21 mouse cellular contexts compared by ENCODE assay signal in the genomic region with DNA sequence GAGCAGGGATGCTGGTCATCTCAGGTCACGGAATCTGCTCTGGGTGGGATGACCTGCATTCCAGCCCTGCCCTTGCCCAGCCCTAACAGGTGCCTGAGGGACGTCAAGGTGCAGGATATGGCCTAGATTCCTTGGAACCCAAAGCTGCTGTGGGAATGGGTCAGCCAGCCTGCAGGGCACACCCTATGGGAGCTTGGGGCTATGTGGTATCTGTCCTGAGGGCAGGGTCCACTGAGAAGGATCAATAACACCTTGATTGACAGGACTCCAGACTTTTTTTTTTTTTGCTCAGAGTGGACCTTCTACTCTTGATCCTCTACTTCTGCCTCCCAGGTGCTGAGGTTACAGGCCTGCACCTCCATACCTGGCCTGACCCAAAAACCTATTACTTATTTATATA. TPM values are rescaled to one million over a fixed set of nuclear protein-coding genes. Genes with fewer than 3 reads are reported as not detected.
DNase-seq lines count a peak whose midpoint lies in the region; ATAC-seq and TF ChIP-seq lines count a peak whose summit lies in the region.
"Had no signal": no experiment of that assay in that cellular context is flagged by ENCODE, and none has a peak within 500 bp of the region (broad histone marks: within the 10 kb centered on the region; RNA-seq: fewer than 3 reads in every experiment).

No protein-coding gene starts in this region.

- no peak overlapping the region for H3K4me2 ChIP-seq in intestine, embryonic 15.5 days (replicated peaks)
- H3K4me2 ChIP-seq in intestine, embryonic 16.5 days (ENCODE audit: low read depth, low read length) = no peak overlapping the region
- H3K4me2 ChIP-seq in intestine, postnatal 0 days (replicated peaks; ENCODE audit: low read depth) = no peak overlapping the region
- H3K4me2 ChIP-seq in liver, embryonic 14.5 days (ENCODE audit: low read depth) = no peak overlapping the region
- H3K4me2 ChIP-seq: forebrain, embryonic 13.5 days; heart, embryonic 12.5 days had no signal

- no peaks in the 10 kb centered on the region for H3K9me3 ChIP-seq in intestine, embryonic 15.5 days
- H3K9me3 ChIP-seq in intestine, embryonic 16.5 days (ENCODE audit: control insufficient read depth, low read length) = no peaks in the 10 kb centered on the region
- H3K9me3 ChIP-seq in intestine, postnatal 0 days (ENCODE audit: control insufficient read depth) = no peaks in the 10 kb centered on the region
- H3K9me3 ChIP-seq in liver, embryonic 14.5 days (ENCODE audit: control insufficient read depth, low read length) = no peaks in the 10 kb centered on the region
- H3K9me3 ChIP-seq: embryonic facial prominence, embryonic 10.5 days; heart, embryonic 12.5 days; hindbrain, embryonic 10.5 days had no signal

- H3K4me3 ChIP-seq in intestine, embryonic 15.5 days (replicated peaks) = no peak overlapping the region
- no peak overlapping the region for H3K4me3 ChIP-seq in intestine, embryonic 16.5 days (ENCODE audit: low read length)
- no peak overlapping the region for H3K4me3 ChIP-seq in intestine, postnatal 0 days (ENCODE audit: low read depth, low read length)
- no peak overlapping the region for H3K4me3 ChIP-seq in liver, embryonic 14.5 days (ENCODE audit: insufficient read depth in 1 of 2, low read depth in 2 of 2, low read length in 2 of 2)
- H3K4me3 ChIP-seq: embryonic facial prominence, embryonic 10.5 days; forebrain, embryonic 13.5 days; heart, embryonic 12.5 days; hindbrain, embryonic 10.5 days had no signal

- 77% methylated on average over 2 of the region's 2 CpGs for WGBS in intestine, embryonic 15.5 days
- WGBS in intestine, embryonic 16.5 days = 77% methylated on average over 2 of the region's 2 CpGs
- 48% methylated on average over 2 of the region's 2 CpGs for WGBS in intestine, postnatal 0 days
- 48% methylated on average over 2 of the region's 2 CpGs for WGBS in liver, embryonic 14.5 days (ENCODE audit: insufficient replicate concordance)

- no peak overlapping the region for H3K27ac ChIP-seq in intestine, embryonic 15.5 days
- no peak overlapping the region for H3K27ac ChIP-seq in intestine, embryonic 16.5 days (ENCODE audit: low read length)
- H3K27ac ChIP-seq in intestine, postnatal 0 days (ENCODE audit: low read depth, low read length) = no peak overlapping the region
- H3K27ac ChIP-seq in liver, embryonic 14.5 days = no peak overlapping the region
- H3K27ac ChIP-seq: embryonic facial prominence, embryonic 10.5 days; forebrain, embryonic 13.5 days; hindbrain, embryonic 10.5 days had no signal

- H3K36me3 ChIP-seq in intestine, embryonic 15.5 days = no peaks in the 10 kb centered on the region
- no peaks in the 10 kb centered on the region for H3K36me3 ChIP-seq in intestine, embryonic 16.5 days (ENCODE audit: control insufficient read depth, insufficient read depth, low read length)
- H3K36me3 ChIP-seq in intestine, postnatal 0 days (ENCODE audit: control insufficient read depth, insufficient read depth) = no peaks in the 10 kb centered on the region
- H3K36me3 ChIP-seq in liver, embryonic 14.5 days (replicated peaks; ENCODE audit: control insufficient read depth, insufficient read depth, low read depth) = no peaks in the 10 kb centered on the region
- H3K36me3 ChIP-seq: embryonic facial prominence, embryonic 10.5 days; heart, embryonic 12.5 days; hindbrain, embryonic 10.5 days had no signal

- no peak for TF ChIP-seq EP300 in liver, embryonic 14.5 days (IDR thresholded peaks at IDR 0.05; ENCODE audit: low read depth)

- intact Hi-C loops in left cerebral cortex, postnatal 4 days (cut with DNase I) = no loop called here

- H3K9ac ChIP-seq in intestine, embryonic 15.5 days = no peak overlapping the region
- no peak overlapping the region for H3K9ac ChIP-seq in intestine, embryonic 16.5 days (ENCODE audit: low read depth, low read length)
- H3K9ac ChIP-seq in intestine, postnatal 0 days (ENCODE audit: low read depth, low read length) = no peak overlapping the region
- H3K9ac ChIP-seq in liver, embryonic 14.5 days (replicated peaks) = no peak overlapping the region
- H3K9ac ChIP-seq: forebrain, embryonic 13.5 days; forebrain, postnatal 0 days; heart, embryonic 12.5 days had no signal

- peak; percentile 17; the same call in 1 of the 2 replicates for ATAC-seq in intestine, embryonic 15.5 days
- ATAC-seq in intestine, embryonic 16.5 days = no peak
- peak; percentile 64 for ATAC-seq in intestine, postnatal 0 days
- ATAC-seq in liver, embryonic 14.5 days (ENCODE audit: insufficient read depth) = 0 out of 2 replicates have a peak, but pooled peaks have one; percentile 14
- ATAC-seq: activated CD4-positive, CD25-positive, alpha-beta regulatory T cell, adult 4 months; CD4-positive, CD25-positive, alpha-beta regulatory T cell, adult 4 months; forebrain, embryonic 13.5 days; forebrain, postnatal 0 days; hindbrain, embryonic 16.5 days; Patski had no signal

- H3K27me3 ChIP-seq in intestine, embryonic 15.5 days (replicated peaks) = no peaks in the 10 kb centered on the region
- no peaks in the 10 kb centered on the region for H3K27me3 ChIP-seq in intestine, embryonic 16.5 days (replicated peaks; ENCODE audit: control insufficient read depth, insufficient read depth, low read length)
- H3K27me3 ChIP-seq in intestine, postnatal 0 days (replicated peaks; ENCODE audit: control insufficient read depth, insufficient read depth, low read length) = no peaks in the 10 kb centered on the region
- H3K27me3 ChIP-seq in liver, embryonic 14.5 days (ENCODE audit: control insufficient read depth, insufficient read depth, low read length) = no peaks in the 10 kb centered on the region
- H3K27me3 ChIP-seq: forebrain, embryonic 13.5 days; heart, embryonic 12.5 days; Patski had no signal

- no peak for TF ChIP-seq CTCF in intestine, postnatal 0 days (IDR thresholded peaks at IDR 0.05; ENCODE audit: low read depth)
- TF ChIP-seq CTCF in liver, embryonic 14.5 days (IDR thresholded peaks at IDR 0.05; ENCODE audit: low read depth) = no peak

- no peak for DNase-seq in liver, embryonic 14.5 days (ENCODE audit: low read depth in 3 of 3, low spot score in 3 of 3)
- no peak for DNase-seq in left cerebral cortex, postnatal 4 days
- no peak for DNase-seq in thymus, postnatal 25 days
- no peak for DNase-seq in kidney, postnatal 36 days
- DNase-seq: adrenal gland, postnatal 14 days; B cell, adult 2 months; cerebellum, adult 11-12 months; cerebellum, adult 9-11 months; forebrain, postnatal 0 days; gastrocnemius, postnatal 14 days had no signal

- H3K4me1 ChIP-seq in intestine, embryonic 15.5 days (replicated peaks) = 0 out of 2 replicates have a peak, but pooled peaks cover 8% of the 10 kb centered on the region
- peaks cover 5% of the 10 kb centered on the region; the same call in 1 of the 2 replicates for H3K4me1 ChIP-seq in intestine, embryonic 16.5 days (ENCODE audit: control insufficient read depth, insufficient read depth, low read length)
- no peaks in the 10 kb centered on the region for H3K4me1 ChIP-seq in intestine, postnatal 0 days (replicated peaks; ENCODE audit: control insufficient read depth, insufficient read depth, low read length)
- H3K4me1 ChIP-seq in liver, embryonic 14.5 days (replicated peaks; ENCODE audit: control insufficient read depth in 2 of 2, insufficient read depth in 2 of 2, low read length in 1 of 2) = peaks cover 0 to 3% of the 10 kb centered on the region in 2 experiments; a peak in 2 of 4 replicates
- H3K4me1 ChIP-seq: embryonic facial prominence, embryonic 10.5 days; hindbrain, embryonic 10.5 days had no signal

RNA-seq across cellular contexts. Expression of gene Eif4h, which starts 8.1 kb away (rescaled TPM):
- polyA plus RNA-seq in intestine, embryonic 15.5 days (2015; fragmentation: Nextera tagmentation; extraction: Ambion mirVana) = 382 and 397 TPM in 2 replicates
- 362 and 396 TPM in 2 replicates for polyA plus RNA-seq in intestine, embryonic 16.5 days (2015; fragmentation: Nextera tagmentation; extraction: Ambion mirVana)
- polyA plus RNA-seq in intestine, postnatal 0 days (2015; fragmentation: Nextera tagmentation; extraction: Ambion mirVana) = 217 and 232 TPM in 2 replicates
- 91.2 and 110 TPM in 2 replicates for polyA plus RNA-seq in liver, embryonic 14.5 days (2012; rRNA removed)
- polyA plus RNA-seq in liver, embryonic 14.5 days (2014; fragmentation: Nextera tagmentation; extraction: Ambion mirVana) = 148 and 167 TPM in 2 replicates
- 100 to 1,000 TPM; 285 to 287 TPM for total RNA-seq in left cerebral cortex, postnatal 4 days (2021)

RNA-seq across cellular contexts. Expression of gene Lat2, which starts 32.6 kb away (rescaled TPM):
- polyA plus RNA-seq in intestine, embryonic 15.5 days (2015; fragmentation: Nextera tagmentation; extraction: Ambion mirVana) = 2.0 and 2.8 TPM in 2 replicates
- polyA plus RNA-seq in intestine, embryonic 16.5 days (2015; fragmentation: Nextera tagmentation; extraction: Ambion mirVana) = 2.1 and 2.4 TPM in 2 replicates
- polyA plus RNA-seq in intestine, postnatal 0 days (2015; fragmentation: Nextera tagmentation; extraction: Ambion mirVana) = 1.3 and 1.4 TPM in 2 replicates
- 1.5 and 1.8 TPM in 2 replicates for polyA plus RNA-seq in liver, embryonic 14.5 days (2012; rRNA removed)
- polyA plus RNA-seq in liver, embryonic 14.5 days (2014; fragmentation: Nextera tagmentation; extraction: Ambion mirVana) = 1.3 and 1.7 TPM in 2 replicates
- total RNA-seq in left cerebral cortex, postnatal 4 days (2021) = 1 to 10 TPM; 4.4 to 5.6 TPM

RNA-seq across cellular contexts. Expression of gene Limk1, which starts 41.0 kb away (rescaled TPM):
- 3.7 and 4.1 TPM in 2 replicates for polyA plus RNA-seq in intestine, embryonic 15.5 days (2015; fragmentation: Nextera tagmentation; extraction: Ambion mirVana)
- 3.4 and 3.8 TPM in 2 replicates for polyA plus RNA-seq in intestine, embryonic 16.5 days (2015; fragmentation: Nextera tagmentation; extraction: Ambion mirVana)
- polyA plus RNA-seq in intestine, postnatal 0 days (2015; fragmentation: Nextera tagmentation; extraction: Ambion mirVana) = 1.7 and 1.8 TPM in 2 replicates
- polyA plus RNA-seq in liver, embryonic 14.5 days (2012; rRNA removed) = 1.9 and 2.2 TPM in 2 replicates
- polyA plus RNA-seq in liver, embryonic 14.5 days (2014; fragmentation: Nextera tagmentation; extraction: Ambion mirVana) = 0.89 and 0.92 TPM in 2 replicates
- total RNA-seq in left cerebral cortex, postnatal 4 days (2021) = 10 to 100 TPM; 68.6 to 74.2 TPM
